Mouse (Mus musculus) MEL (cell line): ENCODE data around the gene Isy1.

ENCODE experiments used
- MAX ChIP-seq: IDR thresholded peaks from 2 replicates; pipeline ENCODE4 v1.6.1; 2011; ENCODE audit warnings: low read length, improper control_type of control experiment
- POLR2AphosphoS2 ChIP-seq: IDR thresholded peaks from 2 replicates; pipeline ENCODE4 v1.6.1; 2011; ENCODE audit warnings: low read length, improper control_type of control experiment
- SIN3A ChIP-seq: IDR thresholded peaks from 2 replicates; pipeline ENCODE4 v1.6.1; 2012; ENCODE audit warnings: low read length, improper control_type of control experiment, inconsistent platforms

GRCm38 (mm10) chr6:87879628-87880027 lies 41.0 kb upstream of the Isy1 start:
- TF ChIP-seq POLR2AphosphoS2 (no peak), MAX (no peak), SIN3A (no peak)
